25 mouse cellular contexts compared by ENCODE assay signal in the genomic region with DNA sequence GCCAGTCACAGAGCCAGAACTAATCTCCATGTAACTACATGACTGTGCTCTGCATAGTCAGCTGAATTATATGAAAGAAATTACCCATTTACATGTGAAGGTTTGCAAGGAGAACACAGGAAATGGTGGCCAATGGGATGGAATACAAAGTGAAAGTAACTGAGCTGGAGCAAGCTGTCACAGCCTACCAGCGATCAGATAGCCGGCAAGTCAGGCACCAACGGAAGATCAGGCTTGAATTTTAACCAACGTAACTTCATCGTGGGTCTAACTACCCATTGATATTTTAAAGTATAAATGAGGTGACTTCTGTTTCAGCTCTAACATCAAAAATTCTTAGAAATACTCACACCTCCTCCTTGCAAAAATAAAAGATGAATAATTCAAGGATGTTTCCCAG.
DNase-seq lines count a peak whose midpoint lies in the region; ATAC-seq and TF ChIP-seq lines count a peak whose summit lies in the region.
"Had no signal": no experiment of that assay in that cellular context is flagged by ENCODE, and none has a peak within 500 bp of the region (broad histone marks: within the 10 kb centered on the region; RNA-seq: fewer than 3 reads in every experiment).

No protein-coding gene starts in this region.

- no peak for TF ChIP-seq CTCF in intestine, postnatal 0 days (IDR thresholded peaks at IDR 0.05; ENCODE audit: low read depth)

- no peak for ATAC-seq in intestine, postnatal 0 days
- ATAC-seq in intestine, embryonic 15.5 days, result no peak
- ATAC-seq: forebrain, embryonic 13.5 days; forebrain, embryonic 16.5 days; hindbrain, embryonic 16.5 days; intestine, embryonic 16.5 days had no signal

- no peaks in the 10 kb centered on the region for H3K9me3 ChIP-seq in intestine, postnatal 0 days (ENCODE audit: control insufficient read depth)
- H3K9me3 ChIP-seq in intestine, embryonic 15.5 days, result no peaks in the 10 kb centered on the region
- H3K9me3 ChIP-seq: forebrain, embryonic 10.5 days; forebrain, embryonic 13.5 days; heart, embryonic 12.5 days; heart, embryonic 15.5 days; hindbrain, embryonic 10.5 days; hindbrain, embryonic 13.5 days had no signal

- H3K4me2 ChIP-seq in intestine, postnatal 0 days (replicated peaks; ENCODE audit: low read depth), result peak overlapping the region; percentile 21; the same call in 1 of the 2 replicates
- H3K4me2 ChIP-seq in intestine, embryonic 15.5 days (replicated peaks), result no peak overlapping the region
- H3K4me2 ChIP-seq: forebrain, embryonic 13.5 days; heart, embryonic 12.5 days; heart, embryonic 15.5 days; hindbrain, embryonic 13.5 days had no signal

- WGBS in intestine, postnatal 0 days, result 86% methylated on average over 5 of the region's 5 CpGs
- 88% methylated on average over 5 of the region's 5 CpGs for WGBS in intestine, embryonic 15.5 days

- no peaks in the 10 kb centered on the region for H3K4me1 ChIP-seq in intestine, postnatal 0 days (replicated peaks; ENCODE audit: control insufficient read depth, insufficient read depth, low read length)
- no peaks in the 10 kb centered on the region for H3K4me1 ChIP-seq in intestine, embryonic 15.5 days (replicated peaks)
- H3K4me1 ChIP-seq: forebrain, embryonic 10.5 days; forebrain, embryonic 13.5 days; heart, embryonic 15.5 days; hindbrain, embryonic 10.5 days; hindbrain, embryonic 13.5 days had no signal

- no peak overlapping the region for H3K4me3 ChIP-seq in intestine, postnatal 0 days (ENCODE audit: low read depth, low read length)
- H3K4me3 ChIP-seq in intestine, embryonic 15.5 days (replicated peaks), result no peak overlapping the region
- H3K4me3 ChIP-seq: forebrain, embryonic 10.5 days; forebrain, embryonic 13.5 days; heart, embryonic 12.5 days; heart, embryonic 15.5 days; hindbrain, embryonic 10.5 days; hindbrain, embryonic 13.5 days had no signal

- H3K36me3 ChIP-seq in intestine, postnatal 0 days (ENCODE audit: control insufficient read depth, insufficient read depth), result no peaks in the 10 kb centered on the region
- H3K36me3 ChIP-seq in intestine, embryonic 15.5 days, result no peaks in the 10 kb centered on the region
- H3K36me3 ChIP-seq: forebrain, embryonic 10.5 days; G1E; heart, embryonic 12.5 days; heart, embryonic 15.5 days; hindbrain, embryonic 10.5 days; hindbrain, embryonic 13.5 days had no signal

- no peaks in the 10 kb centered on the region for H3K27me3 ChIP-seq in intestine, postnatal 0 days (replicated peaks; ENCODE audit: control insufficient read depth, insufficient read depth, low read length)
- H3K27me3 ChIP-seq in intestine, embryonic 15.5 days (replicated peaks), result no peaks in the 10 kb centered on the region
- H3K27me3 ChIP-seq: forebrain, embryonic 13.5 days; heart, embryonic 12.5 days; heart, embryonic 15.5 days; hindbrain, embryonic 13.5 days had no signal

- DNase-seq in 3T3-L1 (ENCODE audit: low read depth, low spot score) (peak; percentile 30), MEL-GATA-1-ER (ENCODE audit: extremely low read depth, low read depth) (peak; percentile 55)
- no peak for DNase-seq in urinary bladder, postnatal 36 days (ENCODE audit: low spot score in 2 of 2)
- no peak for DNase-seq in layer of hippocampus, adult 9-10 months (ENCODE audit: low spot score)
- DNase-seq: adrenal gland, postnatal 10 days; adrenal gland, postnatal 36 days; cerebellum, adult 18-20 months; cerebellum, adult 9-10 months; cerebellum, postnatal 14 days; gastrocnemius, postnatal 25 days; heart, adult 18-20 months; heart, postnatal 10 days; heart, postnatal 36 days had no signal

- H3K9ac ChIP-seq in intestine, postnatal 0 days (ENCODE audit: low read depth, low read length), result no peak overlapping the region
- no peak overlapping the region for H3K9ac ChIP-seq in intestine, embryonic 15.5 days
- H3K9ac ChIP-seq: forebrain, embryonic 13.5 days; heart, embryonic 12.5 days; heart, embryonic 15.5 days; hindbrain, embryonic 13.5 days had no signal

- no peak overlapping the region for H3K27ac ChIP-seq in intestine, postnatal 0 days (ENCODE audit: low read depth, low read length)
- H3K27ac ChIP-seq in intestine, embryonic 15.5 days, result no peak overlapping the region
- H3K27ac ChIP-seq: forebrain, embryonic 10.5 days; forebrain, embryonic 13.5 days; heart, embryonic 15.5 days; hindbrain, embryonic 10.5 days; hindbrain, embryonic 13.5 days had no signal

Comparison
In these comparisons a context has a peak if more than half of its experiments do, and no peak if none do; other contexts are left out.
1. DNase-seq: peak in 3T3-L1 (single experiment) and MEL-GATA-1-ER (single experiment); none in urinary bladder, postnatal 36 days (0 of 2) and layer of hippocampus, adult 9-10 months (single experiment).